Mouse (Mus musculus): ENCODE data around the gene Olfr1176. TPM values are rescaled to one million over a fixed set of nuclear protein-coding genes. Genes with fewer than 3 reads are reported as not detected.

Gene Olfr1176
- polyA plus RNA-seq (2015; fragmentation: Nextera tagmentation; extraction: Ambion mirVana), result not detected in 2 replicates

- no peak within 1 kb of the TSS for H3K27ac ChIP-seq (ENCODE audit: low read depth)
- no peak within 1 kb of the TSS for H3K4me3 ChIP-seq (ENCODE audit: low read depth, low read length)
- H3K9ac ChIP-seq (replicated peaks), result no peak within 1 kb of the TSS
- no peaks in the 10 kb centered on the region for H3K27me3 ChIP-seq (ENCODE audit: insufficient read depth, low read length)
- no peak for ATAC-seq
- no peak for DNase-seq
- no peaks in the 10 kb centered on the region for H3K36me3 ChIP-seq (replicated peaks; ENCODE audit: insufficient read depth, low read length)
- no peaks in the 10 kb centered on the region for H3K4me1 ChIP-seq (ENCODE audit: insufficient read depth)
- no peaks in the 10 kb centered on the region for H3K9me3 ChIP-seq (ENCODE audit: low read length)
- TF ChIP-seq CTCF (IDR thresholded peaks at IDR 0.05; ENCODE audit: low read depth), result no peak
- TF ChIP-seq EP300 (IDR thresholded peaks at IDR 0.05; ENCODE audit: low read depth), result no peak
- 63% methylated on average over 1 of the region's 1 CpGs for WGBS (ENCODE audit: insufficient replicate concordance)
- H3K4me2 ChIP-seq (ENCODE audit: low read depth, low read length), result no peak within 1 kb of the TSS
These were observed at the start of gene Olfr1176 for GRCm38 (mm10) chr2:88336421-88336820. Gene Olfr1176 (plus strand): TSS chr2:88336721.

GRCm38 (mm10) chr2:88315035-88315434 lies 21.5 kb upstream of the Olfr1176 start, which contains the start of gene Olfr1174-ps:
Gene Olfr1174-ps (minus strand): TSS chr2:88315135.
- Histone ChIP-seq H3K4me3 (ENCODE audit: low read depth, low read length) (no peak within 1 kb of the TSS), H3K27me3 (ENCODE audit: insufficient read depth, low read length) (no peaks in the 10 kb centered on the region), H3K4me1 (ENCODE audit: insufficient read depth) (no peaks in the 10 kb centered on the region), H3K36me3 (replicated peaks; ENCODE audit: insufficient read depth, low read length) (no peaks in the 10 kb centered on the region), H3K9me3 (ENCODE audit: low read length) (no peaks in the 10 kb centered on the region), H3K27ac (ENCODE audit: low read depth) (no peak within 1 kb of the TSS), H3K9ac (replicated peaks) (no peak within 1 kb of the TSS), H3K4me2 (ENCODE audit: low read depth, low read length) (no peak within 1 kb of the TSS)
- TF ChIP-seq CTCF (IDR thresholded peaks at IDR 0.05; ENCODE audit: low read depth), result no peak
- TF ChIP-seq EP300 (IDR thresholded peaks at IDR 0.05; ENCODE audit: low read depth), result no peak
- DNase-seq (no peak), ATAC-seq (no peak)
- 88% methylated on average over 4 of the region's 4 CpGs for WGBS (ENCODE audit: insufficient replicate concordance)

GRCm38 (mm10) chr2:88327115-88327514 lies 9.4 kb upstream of the Olfr1176 start, which contains the start of gene Olfr1175-ps:
Gene Olfr1175-ps (minus strand): TSS chr2:88327215.
- no peak for TF ChIP-seq EP300 (IDR thresholded peaks at IDR 0.05; ENCODE audit: low read depth)
- no peak for TF ChIP-seq CTCF (IDR thresholded peaks at IDR 0.05; ENCODE audit: low read depth)

GRCm38 (mm10) chr2:88346392-88346791 lies 9.9 kb downstream of the Olfr1176 start, which contains the start of gene Olfr1177-ps:
Gene Olfr1177-ps (minus strand): TSS chr2:88346492.
- no peak within 1 kb of the TSS for H3K4me2 ChIP-seq (ENCODE audit: low read depth, low read length)
- TF ChIP-seq EP300 (IDR thresholded peaks at IDR 0.05; ENCODE audit: low read depth) (no peak), CTCF (IDR thresholded peaks at IDR 0.05; ENCODE audit: low read depth) (no peak)
- ATAC-seq (no peak), DNase-seq (no peak)
- no peak within 1 kb of the TSS for H3K27ac ChIP-seq (ENCODE audit: low read depth)
- no peak within 1 kb of the TSS for H3K9ac ChIP-seq (replicated peaks)
- no peaks in the 10 kb centered on the region for H3K27me3 ChIP-seq (ENCODE audit: insufficient read depth, low read length)
- H3K4me3 ChIP-seq (ENCODE audit: low read depth, low read length), result no peak within 1 kb of the TSS
- 56% methylated on average over 1 of the region's 1 CpGs for WGBS (ENCODE audit: insufficient replicate concordance)
- H3K4me1 ChIP-seq (ENCODE audit: insufficient read depth), result no peaks in the 10 kb centered on the region
- no peaks in the 10 kb centered on the region for H3K9me3 ChIP-seq (ENCODE audit: low read length)
- no peaks in the 10 kb centered on the region for H3K36me3 ChIP-seq (replicated peaks; ENCODE audit: insufficient read depth, low read length)

More at GRCm38 (mm10) chr2:88327115-88327514, 9.4 kb upstream of the Olfr1176 start, which contains the start of gene Olfr1175-ps:
- Histone ChIP-seq H3K4me3 (ENCODE audit: low read depth, low read length) (no peak within 1 kb of the TSS), H3K27me3 (ENCODE audit: insufficient read depth, low read length) (no peaks in the 10 kb centered on the region), H3K9ac (replicated peaks) (no peak within 1 kb of the TSS), H3K4me2 (ENCODE audit: low read depth, low read length) (no peak within 1 kb of the TSS), H3K27ac (ENCODE audit: low read depth) (no peak within 1 kb of the TSS), H3K9me3 (ENCODE audit: low read length) (no peaks in the 10 kb centered on the region), H3K36me3 (replicated peaks; ENCODE audit: insufficient read depth, low read length) (no peaks in the 10 kb centered on the region), H3K4me1 (ENCODE audit: insufficient read depth) (no peaks in the 10 kb centered on the region)
- no peak for ATAC-seq
- 78% methylated on average over 2 of the region's 2 CpGs for WGBS (ENCODE audit: insufficient replicate concordance)
- DNase-seq, result no peak

- TF ChIP-seq EP300 (IDR thresholded peaks at IDR 0.05; ENCODE audit: low read depth), result no peak
- peak; percentile 49 for TF ChIP-seq CTCF (IDR thresholded peaks at IDR 0.05; ENCODE audit: low read depth)
- no peaks in the 10 kb centered on the region for H3K27me3 ChIP-seq (ENCODE audit: insufficient read depth, low read length)
- no peaks in the 10 kb centered on the region for H3K4me1 ChIP-seq (ENCODE audit: insufficient read depth)
- H3K9me3 ChIP-seq (ENCODE audit: low read length), result no peaks in the 10 kb centered on the region
- H3K9ac ChIP-seq (replicated peaks), result no peak overlapping the region
- H3K4me3 ChIP-seq (ENCODE audit: low read depth, low read length), result no peak overlapping the region
- no peak overlapping the region for H3K4me2 ChIP-seq (ENCODE audit: low read depth, low read length)
- 4% methylated on average over 2 of the region's 2 CpGs for WGBS (ENCODE audit: insufficient replicate concordance)
- no peak for ATAC-seq
- no peak for DNase-seq
- no peaks in the 10 kb centered on the region for H3K36me3 ChIP-seq (replicated peaks; ENCODE audit: insufficient read depth, low read length)
- H3K27ac ChIP-seq (ENCODE audit: low read depth), result no peak overlapping the region
These were observed 19.8 kb downstream of the Olfr1176 start for GRCm38 (mm10) chr2:88356304-88356703.

- no peak for ATAC-seq
- no peak within 1 kb of the TSS for H3K27ac ChIP-seq (ENCODE audit: low read depth)
- H3K4me1 ChIP-seq (ENCODE audit: insufficient read depth), result no peaks in the 10 kb centered on the region
- no peak within 1 kb of the TSS for H3K4me2 ChIP-seq (ENCODE audit: low read depth, low read length)
- H3K36me3 ChIP-seq (replicated peaks; ENCODE audit: insufficient read depth, low read length), result no peaks in the 10 kb centered on the region
- no peak within 1 kb of the TSS for H3K9ac ChIP-seq (replicated peaks)
- H3K4me3 ChIP-seq (ENCODE audit: low read depth, low read length), result no peak within 1 kb of the TSS
- no peak for TF ChIP-seq EP300 (IDR thresholded peaks at IDR 0.05; ENCODE audit: low read depth)
- TF ChIP-seq CTCF (IDR thresholded peaks at IDR 0.05; ENCODE audit: low read depth), result no peak
- DNase-seq, result no peak
- no peaks in the 10 kb centered on the region; the same call in 1 of the 2 replicates for H3K9me3 ChIP-seq (ENCODE audit: low read length)
- H3K27me3 ChIP-seq (ENCODE audit: insufficient read depth, low read length), result no peaks in the 10 kb centered on the region
- 73% methylated on average over 1 of the region's 1 CpGs for WGBS (ENCODE audit: insufficient replicate concordance)
These were observed 50.2 kb downstream of the Olfr1176 start, which contains the start of gene Olfr1178 for GRCm38 (mm10) chr2:88386762-88387161. Gene Olfr1178 (plus strand): TSS chr2:88387062.

Other genes starting within 250 kb of the Olfr1176 start
- gene Olfr1164, start 242.8 kb upstream of the Olfr1176 start, polyA plus RNA-seq (2015; fragmentation: Nextera tagmentation; extraction: Ambion mirVana), result not detected in 2 replicates
- gene Olfr1166, start 208.4 kb upstream of the Olfr1176 start, polyA plus RNA-seq (2015; fragmentation: Nextera tagmentation; extraction: Ambion mirVana), result not detected in 2 replicates
- not detected in 2 replicates for gene Olfr1167, start 181.5 kb upstream of the Olfr1176 start, polyA plus RNA-seq (2015; fragmentation: Nextera tagmentation; extraction: Ambion mirVana)
- not detected in 2 replicates for gene Olfr1168, start 154.8 kb upstream of the Olfr1176 start, polyA plus RNA-seq (2015; fragmentation: Nextera tagmentation; extraction: Ambion mirVana)
- gene Olfr1170, start 108.4 kb upstream of the Olfr1176 start, polyA plus RNA-seq (2015; fragmentation: Nextera tagmentation; extraction: Ambion mirVana), result not detected in 2 replicates
- not detected in 2 replicates for gene Olfr1173, start 56.8 kb upstream of the Olfr1176 start, polyA plus RNA-seq (2015; fragmentation: Nextera tagmentation; extraction: Ambion mirVana)
- gene Olfr1174-ps, start 21.6 kb upstream of the Olfr1176 start, polyA plus RNA-seq (2015; fragmentation: Nextera tagmentation; extraction: Ambion mirVana), result not detected in 2 replicates
- gene Olfr1175-ps, start 9.5 kb upstream of the Olfr1176 start, polyA plus RNA-seq (2015; fragmentation: Nextera tagmentation; extraction: Ambion mirVana), result not detected in 2 replicates
- gene Olfr1177-ps, start 9.8 kb downstream of the Olfr1176 start, polyA plus RNA-seq (2015; fragmentation: Nextera tagmentation; extraction: Ambion mirVana), result not detected in 2 replicates
- gene Olfr1178, start 50.3 kb downstream of the Olfr1176 start, polyA plus RNA-seq (2015; fragmentation: Nextera tagmentation; extraction: Ambion mirVana), result not detected in 2 replicates
- gene Olfr1179, start 69.7 kb downstream of the Olfr1176 start, polyA plus RNA-seq (2015; fragmentation: Nextera tagmentation; extraction: Ambion mirVana), result not detected in 2 replicates
- gene Olfr1180, start 82.4 kb downstream of the Olfr1176 start, polyA plus RNA-seq (2015; fragmentation: Nextera tagmentation; extraction: Ambion mirVana), result not detected in 2 replicates
- gene Olfr1181, start 89.5 kb downstream of the Olfr1176 start, polyA plus RNA-seq (2015; fragmentation: Nextera tagmentation; extraction: Ambion mirVana), result not detected in 2 replicates
- not detected in 2 replicates for gene Gm13757, start 112.4 kb downstream of the Olfr1176 start, polyA plus RNA-seq (2015; fragmentation: Nextera tagmentation; extraction: Ambion mirVana)
- not detected in 2 replicates for gene Olfr1183, start 118.1 kb downstream of the Olfr1176 start, polyA plus RNA-seq (2015; fragmentation: Nextera tagmentation; extraction: Ambion mirVana)
- not detected in 2 replicates for gene Olfr1184, start 146.9 kb downstream of the Olfr1176 start, polyA plus RNA-seq (2015; fragmentation: Nextera tagmentation; extraction: Ambion mirVana)
- not detected in 2 replicates for gene Olfr1185-ps1, start 156.6 kb downstream of the Olfr1176 start, polyA plus RNA-seq (2015; fragmentation: Nextera tagmentation; extraction: Ambion mirVana)
- gene Olfr1186, start 181.8 kb downstream of the Olfr1176 start, polyA plus RNA-seq (2015; fragmentation: Nextera tagmentation; extraction: Ambion mirVana), result not detected in 2 replicates
- not detected in 2 replicates for gene Olfr1188, start 220.2 kb downstream of the Olfr1176 start, polyA plus RNA-seq (2015; fragmentation: Nextera tagmentation; extraction: Ambion mirVana)
- not detected in 2 replicates for gene Olfr1189, start 249.7 kb downstream of the Olfr1176 start, polyA plus RNA-seq (2015; fragmentation: Nextera tagmentation; extraction: Ambion mirVana)